Mouse (Mus musculus): ENCODE measurements around the gene Zfp871. TPM values are rescaled to one million over a fixed set of nuclear protein-coding genes. Genes with fewer than 3 reads are reported as not detected.

Gene Zfp871
- polyA plus RNA-seq, 1 experiment from 2014 or later: 34.7 TPM

GRCm38 (mm10) chr17:32777564-32777963 is 10.5 kb downstream of the Zfp871 start:
- ATAC-seq (ENCODE audit: insufficient number of reproducible peaks, insufficient read depth, low FRiP score, low read depth): no peak
- 95% methylated on average over 3 of the region's 3 CpGs for WGBS
- Histone ChIP-seq H3K27ac (replicated peaks in 1 of 2; ENCODE audit: control insufficient read depth in 1 of 2, insufficient read depth in 1 of 2, low read depth in 2 of 2, low read length in 2 of 2) (no peak overlapping the region), H3K36me3 (ENCODE audit: control insufficient read depth, insufficient read depth, low read length) (peaks cover 78% of the 10 kb centered on the region), H3K4me2 (ENCODE audit: low read length) (no peak overlapping the region), H3K9me3 (ENCODE audit: control insufficient read depth, low read length) (no peaks in the 10 kb centered on the region), H3K9ac (ENCODE audit: low read length) (no peak overlapping the region), H3K27me3 (ENCODE audit: control insufficient read depth, insufficient read depth, low read length) (no peaks in the 10 kb centered on the region), H3K4me1 (ENCODE audit: control insufficient read depth in 2 of 2, insufficient read depth in 2 of 2, low read length in 2 of 2) (no peaks in the 10 kb centered on the region), H3K4me3 (ENCODE audit: control insufficient read depth in 1 of 2, insufficient read depth in 1 of 2, low read depth in 1 of 2, low read length in 2 of 2) (no peak overlapping the region)

GRCm38 (mm10) chr17:32771213-32771612 is 16.9 kb downstream of the Zfp871 start:
- Histone ChIP-seq H3K36me3 (ENCODE audit: control insufficient read depth, insufficient read depth, low read length) (peaks cover 86% of the 10 kb centered on the region), H3K4me3 (ENCODE audit: control insufficient read depth in 1 of 2, insufficient read depth in 1 of 2, low read depth in 1 of 2, low read length in 2 of 2) (no peak overlapping the region), H3K9ac (ENCODE audit: low read length) (no peak overlapping the region), H3K9me3 (ENCODE audit: control insufficient read depth, low read length) (no peaks in the 10 kb centered on the region), H3K4me1 (ENCODE audit: control insufficient read depth in 2 of 2, insufficient read depth in 2 of 2, low read length in 2 of 2) (no peaks in the 10 kb centered on the region), H3K4me2 (ENCODE audit: low read length) (no peak overlapping the region), H3K27ac (replicated peaks in 1 of 2; ENCODE audit: control insufficient read depth in 1 of 2, insufficient read depth in 1 of 2, low read depth in 2 of 2, low read length in 2 of 2) (no peak overlapping the region), H3K27me3 (ENCODE audit: control insufficient read depth, insufficient read depth, low read length) (no peaks in the 10 kb centered on the region)
- ATAC-seq (ENCODE audit: insufficient number of reproducible peaks, insufficient read depth, low FRiP score, low read depth): no peak
- WGBS: 33% methylated on average over 1 of the region's 1 CpGs

DNA sequence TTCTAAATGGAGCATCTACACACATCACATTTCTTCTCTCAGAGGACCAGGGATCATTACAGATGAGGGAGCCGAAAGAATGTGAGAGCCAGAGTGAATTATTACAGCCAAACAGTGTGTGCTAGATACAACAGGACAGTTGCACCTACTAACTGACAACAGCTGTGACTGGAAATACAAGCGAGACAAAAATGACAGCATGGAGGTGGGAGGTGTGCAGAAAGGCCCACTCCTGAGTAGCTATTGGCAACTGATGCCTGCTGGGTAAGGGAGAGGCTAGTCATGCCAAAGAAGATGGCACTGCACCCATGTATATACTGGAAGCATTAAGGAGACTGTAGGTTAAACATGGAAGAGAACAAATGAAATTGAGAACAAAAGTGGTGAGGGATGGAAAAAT is 21.7 kb downstream of the Zfp871 start:
- Histone ChIP-seq H3K36me3 (ENCODE audit: control insufficient read depth, insufficient read depth, low read length) (peaks cover 61% of the 10 kb centered on the region), H3K9ac (ENCODE audit: low read length) (no peak overlapping the region), H3K27me3 (ENCODE audit: control insufficient read depth, insufficient read depth, low read length) (no peaks in the 10 kb centered on the region), H3K4me3 (ENCODE audit: control insufficient read depth in 1 of 2, insufficient read depth in 1 of 2, low read depth in 1 of 2, low read length in 2 of 2) (no peak overlapping the region), H3K9me3 (ENCODE audit: control insufficient read depth, low read length) (no peaks in the 10 kb centered on the region), H3K4me2 (ENCODE audit: low read length) (no peak overlapping the region), H3K4me1 (ENCODE audit: control insufficient read depth in 2 of 2, insufficient read depth in 2 of 2, low read length in 2 of 2) (no peaks in the 10 kb centered on the region), H3K27ac (replicated peaks in 1 of 2; ENCODE audit: control insufficient read depth in 1 of 2, insufficient read depth in 1 of 2, low read depth in 2 of 2, low read length in 2 of 2) (no peak overlapping the region)
- no peak for ATAC-seq (ENCODE audit: insufficient number of reproducible peaks, insufficient read depth, low FRiP score, low read depth)
- WGBS: 93% methylated on average over 2 of the region's 2 CpGs

GRCm38 (mm10) chr17:32757331-32757730 is 30.8 kb downstream of the Zfp871 start:
- 52% methylated on average over 5 of the region's 5 CpGs for WGBS
- no peak overlapping the region for H3K4me2 ChIP-seq (ENCODE audit: low read length)
- no peaks in the 10 kb centered on the region for H3K36me3 ChIP-seq (ENCODE audit: control insufficient read depth, insufficient read depth, low read length)
- H3K27ac ChIP-seq (replicated peaks in 1 of 2; ENCODE audit: control insufficient read depth in 1 of 2, insufficient read depth in 1 of 2, low read depth in 2 of 2, low read length in 2 of 2): no peak overlapping the region
- peaks cover 2 to 12% of the 10 kb centered on the region in 2 experiments; a peak in 3 of 4 replicates for H3K4me1 ChIP-seq (ENCODE audit: control insufficient read depth in 2 of 2, insufficient read depth in 2 of 2, low read length in 2 of 2)
- no peak for ATAC-seq (ENCODE audit: insufficient number of reproducible peaks, insufficient read depth, low FRiP score, low read depth)
- no peaks in the 10 kb centered on the region for H3K27me3 ChIP-seq (ENCODE audit: control insufficient read depth, insufficient read depth, low read length)
- no peak overlapping the region for H3K4me3 ChIP-seq (ENCODE audit: control insufficient read depth in 1 of 2, insufficient read depth in 1 of 2, low read depth in 1 of 2, low read length in 2 of 2)
- H3K9ac ChIP-seq (ENCODE audit: low read length): no peak overlapping the region
- H3K9me3 ChIP-seq (ENCODE audit: control insufficient read depth, low read length): no peaks in the 10 kb centered on the region

GRCm38 (mm10) chr17:32753634-32754033 is 34.5 kb downstream of the Zfp871 start:
- no peaks in the 10 kb centered on the region for H3K27me3 ChIP-seq (ENCODE audit: control insufficient read depth, insufficient read depth, low read length)
- 0 out of 2 replicates have a peak overlapping the region, but pooled peaks have one; percentile 34 for H3K9ac ChIP-seq (ENCODE audit: low read length)
- WGBS: 11% methylated on average over 12 of the region's 12 CpGs
- H3K4me2 ChIP-seq (ENCODE audit: low read length): peak overlapping the region; percentile 35
- ATAC-seq (ENCODE audit: insufficient number of reproducible peaks, insufficient read depth, low FRiP score, low read depth): no peak
- no peaks in the 10 kb centered on the region for H3K9me3 ChIP-seq (ENCODE audit: control insufficient read depth, low read length)
- H3K36me3 ChIP-seq (ENCODE audit: control insufficient read depth, insufficient read depth, low read length): no peaks in the 10 kb centered on the region
- no peak overlapping the region for H3K27ac ChIP-seq (replicated peaks in 1 of 2; ENCODE audit: control insufficient read depth in 1 of 2, insufficient read depth in 1 of 2, low read depth in 2 of 2, low read length in 2 of 2)
- no peak overlapping the region for H3K4me3 ChIP-seq (ENCODE audit: control insufficient read depth in 1 of 2, insufficient read depth in 1 of 2, low read depth in 1 of 2, low read length in 2 of 2)
- H3K4me1 ChIP-seq (ENCODE audit: control insufficient read depth in 2 of 2, insufficient read depth in 2 of 2, low read length in 2 of 2): peaks cover 2 to 12% of the 10 kb centered on the region in 2 experiments; a peak in 3 of 4 replicates

DNA sequence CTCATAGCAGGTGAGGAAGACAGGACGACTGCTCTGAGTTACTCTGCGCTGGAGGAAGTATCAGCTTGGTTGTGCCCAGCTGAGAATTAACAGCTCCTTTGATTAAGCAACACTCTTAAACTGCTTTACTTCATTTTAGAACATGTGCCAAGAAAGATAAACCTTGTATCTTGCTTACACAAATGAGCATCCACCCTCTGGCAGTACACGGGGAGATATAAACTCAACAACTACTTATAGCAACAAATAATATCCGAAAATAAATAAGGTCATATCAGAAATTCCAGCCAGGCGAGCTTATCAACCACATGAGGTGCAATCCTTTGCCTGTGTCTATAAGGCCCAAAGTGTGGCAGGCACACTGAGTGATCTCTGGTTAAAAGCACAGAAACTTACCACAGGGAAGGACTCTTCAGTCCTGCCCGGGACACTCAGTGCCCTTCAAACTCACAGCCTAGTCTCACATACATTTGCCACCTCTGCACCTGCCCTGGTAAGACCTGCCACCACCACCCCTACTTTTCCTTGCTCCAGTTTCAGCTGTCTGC is 35.2 kb downstream of the Zfp871 start:
- no peak overlapping the region for H3K9ac ChIP-seq (ENCODE audit: low read length)
- no peaks in the 10 kb centered on the region for H3K9me3 ChIP-seq (ENCODE audit: control insufficient read depth, low read length)
- H3K4me2 ChIP-seq (ENCODE audit: low read length): no peak overlapping the region
- H3K4me3 ChIP-seq (ENCODE audit: control insufficient read depth in 1 of 2, insufficient read depth in 1 of 2, low read depth in 1 of 2, low read length in 2 of 2): no peak overlapping the region
- 30% methylated on average over 6 of the region's 6 CpGs for WGBS
- H3K4me1 ChIP-seq (ENCODE audit: control insufficient read depth in 2 of 2, insufficient read depth in 2 of 2, low read length in 2 of 2): peaks cover 2 to 12% of the 10 kb centered on the region in 2 experiments; a peak in 3 of 4 replicates
- ATAC-seq (ENCODE audit: insufficient number of reproducible peaks, insufficient read depth, low FRiP score, low read depth): no peak
- no peaks in the 10 kb centered on the region for H3K27me3 ChIP-seq (ENCODE audit: control insufficient read depth, insufficient read depth, low read length)
- no peaks in the 10 kb centered on the region for H3K36me3 ChIP-seq (ENCODE audit: control insufficient read depth, insufficient read depth, low read length)
- H3K27ac ChIP-seq (replicated peaks in 1 of 2; ENCODE audit: control insufficient read depth in 1 of 2, insufficient read depth in 1 of 2, low read depth in 2 of 2, low read length in 2 of 2): no peak overlapping the region

- no peak overlapping the region for H3K9ac ChIP-seq (ENCODE audit: low read length)
- H3K4me1 ChIP-seq (ENCODE audit: control insufficient read depth in 2 of 2, insufficient read depth in 2 of 2, low read length in 2 of 2): peaks cover 2 to 12% of the 10 kb centered on the region in 2 experiments; a peak in 3 of 4 replicates
- no peaks in the 10 kb centered on the region for H3K36me3 ChIP-seq (ENCODE audit: control insufficient read depth, insufficient read depth, low read length)
- H3K27ac ChIP-seq (replicated peaks in 1 of 2; ENCODE audit: control insufficient read depth in 1 of 2, insufficient read depth in 1 of 2, low read depth in 2 of 2, low read length in 2 of 2): no peak overlapping the region
- 31% methylated on average over 5 of the region's 5 CpGs for WGBS
- no peaks in the 10 kb centered on the region for H3K27me3 ChIP-seq (ENCODE audit: control insufficient read depth, insufficient read depth, low read length)
- ATAC-seq (ENCODE audit: insufficient number of reproducible peaks, insufficient read depth, low FRiP score, low read depth): no peak
- H3K4me3 ChIP-seq (ENCODE audit: control insufficient read depth in 1 of 2, insufficient read depth in 1 of 2, low read depth in 1 of 2, low read length in 2 of 2): no peak overlapping the region
- no peak overlapping the region for H3K4me2 ChIP-seq (ENCODE audit: low read length)
- no peaks in the 10 kb centered on the region for H3K9me3 ChIP-seq (ENCODE audit: control insufficient read depth, low read length)
Measured at GRCm38 (mm10) chr17:32750611-32751010, 37.5 kb downstream of the Zfp871 start.

DNA sequence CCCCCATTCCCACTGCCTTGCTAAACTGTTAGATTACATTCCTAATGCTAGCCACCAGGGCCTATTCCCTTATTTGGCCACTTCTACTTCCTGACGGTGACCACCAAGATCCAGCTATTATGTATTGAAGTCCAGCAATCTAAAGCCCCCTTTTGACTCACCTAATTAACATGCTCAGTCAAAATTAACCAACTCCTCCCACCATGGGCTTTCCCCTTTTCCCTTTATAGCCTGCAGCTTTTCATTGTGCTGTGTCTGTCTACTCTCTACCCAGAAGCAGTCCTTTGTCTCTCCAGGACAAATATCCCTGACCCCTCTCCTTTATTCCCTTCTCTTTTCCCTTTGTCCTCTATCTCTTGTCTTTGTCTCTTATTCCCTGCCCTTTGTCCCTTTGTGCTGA is 47.0 kb downstream of the Zfp871 start:
- H3K4me3 ChIP-seq (ENCODE audit: control insufficient read depth in 1 of 2, insufficient read depth in 1 of 2, low read depth in 1 of 2, low read length in 2 of 2): no peak overlapping the region
- no peaks in the 10 kb centered on the region for H3K27me3 ChIP-seq (ENCODE audit: control insufficient read depth, insufficient read depth, low read length)
- H3K4me1 ChIP-seq (ENCODE audit: control insufficient read depth in 2 of 2, insufficient read depth in 2 of 2, low read length in 2 of 2): no peaks in the 10 kb centered on the region
- H3K4me2 ChIP-seq (ENCODE audit: low read length): no peak overlapping the region
- no peaks in the 10 kb centered on the region for H3K36me3 ChIP-seq (ENCODE audit: control insufficient read depth, insufficient read depth, low read length)
- no peak overlapping the region for H3K27ac ChIP-seq (replicated peaks in 1 of 2; ENCODE audit: control insufficient read depth in 1 of 2, insufficient read depth in 1 of 2, low read depth in 2 of 2, low read length in 2 of 2)
- ATAC-seq (ENCODE audit: insufficient number of reproducible peaks, insufficient read depth, low FRiP score, low read depth): no peak
- no peak overlapping the region for H3K9ac ChIP-seq (ENCODE audit: low read length)
- H3K9me3 ChIP-seq (ENCODE audit: control insufficient read depth, low read length): no peaks in the 10 kb centered on the region
- 48% methylated on average over 1 of the region's 1 CpGs for WGBS

All from heart, embryonic 14.5 days (tissue).